Mouse (Mus musculus): ENCODE data around the gene Rps6ka5.

Rps6ka5 gene

DNA sequence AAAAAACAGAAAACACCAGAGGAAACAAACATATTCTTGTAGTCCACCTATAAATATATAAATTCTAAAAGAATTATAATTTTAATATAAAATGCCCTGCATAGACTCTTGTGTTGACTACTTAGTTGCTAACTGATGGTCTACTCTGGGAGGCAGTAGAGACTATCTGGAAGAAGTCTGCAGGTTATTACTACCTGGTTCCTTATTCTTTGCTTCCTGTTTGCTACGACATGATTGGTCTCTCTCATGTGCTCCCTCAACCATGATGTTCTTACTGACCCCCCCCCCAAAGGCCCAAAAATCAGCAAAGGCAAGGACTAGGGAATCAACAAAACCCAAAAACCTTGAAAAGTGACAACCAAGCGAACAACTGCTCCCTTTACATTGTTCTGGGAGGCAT, 66.7 kb downstream of the Rps6ka5 start:
- DNase-seq (ENCODE audit: low spot score in 2 of 2): no peak

DNA sequence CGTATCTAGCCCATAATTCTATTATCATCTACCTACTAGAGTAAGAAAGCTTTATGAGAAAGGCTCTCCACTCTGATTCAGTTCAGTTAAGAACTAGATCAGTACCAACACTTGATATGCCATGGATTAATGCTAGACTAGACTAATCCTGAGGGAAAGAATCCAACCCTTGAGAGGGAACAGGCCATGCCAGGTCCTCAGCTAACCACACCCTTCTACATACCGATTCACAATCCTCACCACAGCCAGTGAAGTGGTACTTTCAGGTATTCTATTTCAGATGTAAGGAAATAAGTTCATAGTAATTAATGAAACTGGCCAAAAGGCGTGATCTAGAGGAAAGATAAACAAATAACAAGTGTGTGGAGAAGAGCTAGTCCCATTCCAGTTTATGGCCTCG, 70.8 kb downstream of the Rps6ka5 start:
- no peak for DNase-seq (ENCODE audit: low spot score in 2 of 2)

DNA sequence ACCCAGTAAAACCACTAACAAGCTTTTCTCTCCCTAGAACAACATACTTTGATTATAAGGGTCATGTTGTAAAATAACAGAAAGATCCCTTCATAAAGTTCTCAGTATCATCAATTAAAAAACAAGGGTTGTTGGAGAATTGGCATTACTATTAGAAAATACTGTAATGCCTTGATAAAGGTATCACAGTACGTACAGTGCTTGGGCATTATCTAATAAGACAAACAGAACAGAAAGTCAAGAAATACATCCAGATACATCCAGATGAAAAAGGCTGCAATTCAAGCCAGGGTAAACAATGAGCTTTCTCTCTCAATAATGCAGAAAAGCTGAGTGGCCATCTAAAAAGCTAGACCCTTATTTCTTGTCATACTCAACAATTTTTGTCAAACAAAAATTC, 84.8 kb downstream of the Rps6ka5 start:
- no peak for DNase-seq (ENCODE audit: low spot score in 2 of 2)

DNA sequence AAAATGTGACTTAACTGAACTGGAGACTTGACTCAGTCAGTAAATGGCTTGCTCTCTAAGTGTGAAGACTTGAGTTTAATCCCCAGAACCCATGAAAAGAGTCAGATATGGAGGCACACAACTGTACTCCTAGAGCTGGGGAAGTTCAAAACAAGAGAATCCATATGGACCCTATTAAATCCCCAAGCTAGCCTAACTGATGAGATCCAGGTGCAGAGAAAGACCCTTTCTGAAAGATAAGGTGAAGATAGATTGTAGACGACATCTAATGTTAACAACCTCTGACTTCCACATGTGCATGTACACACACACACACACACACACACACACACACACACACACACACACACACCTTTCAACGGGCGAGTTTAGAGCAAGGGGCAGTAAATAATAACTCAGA, 86.1 kb downstream of the Rps6ka5 start:
- no peak for DNase-seq (ENCODE audit: low spot score in 2 of 2)

DNA sequence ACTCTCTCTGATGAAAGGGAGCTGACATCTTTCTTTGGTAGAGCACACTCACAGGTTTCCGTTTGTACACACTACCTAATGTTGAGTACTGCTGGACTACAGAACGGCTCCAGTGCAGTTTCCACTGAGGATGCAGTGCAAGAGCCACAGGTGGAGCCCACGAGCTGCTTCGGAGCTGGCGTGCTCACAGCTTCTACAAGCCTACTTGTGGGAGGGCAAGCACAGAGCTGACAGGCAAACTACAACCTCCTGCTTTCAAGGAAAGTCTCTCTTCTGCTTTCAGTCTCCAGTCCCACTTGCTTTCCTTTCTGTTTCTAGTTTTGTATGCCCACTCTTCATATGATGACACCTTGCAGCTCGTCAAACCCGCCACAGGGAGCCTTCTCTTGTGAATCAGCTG, 87.1 kb downstream of the Rps6ka5 start:
- peak; percentile 37 to 57 for DNase-seq (ENCODE audit: low spot score in 2 of 2)

DNA sequence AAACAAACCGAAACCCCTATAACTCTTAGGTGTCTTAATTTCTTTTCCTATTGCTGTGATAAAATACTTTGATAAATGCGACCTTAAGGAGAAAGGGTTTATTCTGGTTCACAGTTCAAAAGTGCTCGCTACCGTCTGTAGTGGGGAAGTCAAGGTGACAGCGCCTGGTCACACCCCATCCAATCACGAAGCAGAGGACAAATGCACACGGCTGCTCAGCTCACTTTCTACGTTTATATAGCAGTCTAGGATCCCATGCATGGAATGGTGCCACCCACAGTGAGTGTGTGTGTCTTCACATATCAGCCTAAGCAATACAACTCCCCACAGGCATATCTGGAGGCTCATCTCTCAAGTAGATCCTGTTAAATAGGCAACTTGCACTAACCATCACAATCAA, 88.9 kb downstream of the Rps6ka5 start:
- DNase-seq (ENCODE audit: low spot score in 2 of 2): no peak

DNA sequence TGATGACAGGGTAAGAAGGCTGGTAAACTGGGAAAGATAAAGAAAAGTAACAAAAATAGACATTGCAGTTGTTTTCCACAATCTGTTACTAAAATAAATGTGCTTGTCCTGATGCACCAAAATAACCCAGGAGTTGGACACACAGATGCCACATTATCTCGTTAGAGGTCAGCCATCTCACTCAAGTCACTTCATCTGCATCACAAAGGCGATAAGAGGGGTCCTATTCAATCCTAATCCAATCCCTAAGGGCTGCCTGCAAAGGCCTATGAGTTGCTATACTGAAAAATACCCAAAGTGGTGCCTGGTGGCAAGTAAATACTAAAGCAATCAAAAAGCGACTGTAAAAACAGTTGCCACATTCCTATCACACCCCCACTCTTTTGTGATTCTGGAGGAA, 90.0 kb downstream of the Rps6ka5 start:
- DNase-seq (ENCODE audit: low spot score in 2 of 2): no peak

DNA sequence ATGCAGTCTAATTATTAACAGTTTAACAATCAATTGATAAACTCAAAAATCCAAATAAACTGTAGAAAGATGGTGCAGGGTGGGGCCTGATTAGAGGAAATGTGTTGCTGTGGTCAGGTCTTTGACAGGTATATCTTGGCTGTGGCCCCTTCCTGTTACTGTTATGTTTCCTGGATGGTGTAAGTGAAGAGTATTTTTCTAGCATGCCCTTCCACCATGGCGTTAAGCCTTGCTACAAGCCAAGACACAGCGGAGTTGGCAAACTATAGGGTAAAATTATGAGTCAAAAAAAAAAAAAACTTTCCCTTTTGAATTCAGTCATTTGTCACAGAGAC, 90.5 kb downstream of the Rps6ka5 start:
- no peak for DNase-seq (ENCODE audit: low spot score in 2 of 2)

DNA sequence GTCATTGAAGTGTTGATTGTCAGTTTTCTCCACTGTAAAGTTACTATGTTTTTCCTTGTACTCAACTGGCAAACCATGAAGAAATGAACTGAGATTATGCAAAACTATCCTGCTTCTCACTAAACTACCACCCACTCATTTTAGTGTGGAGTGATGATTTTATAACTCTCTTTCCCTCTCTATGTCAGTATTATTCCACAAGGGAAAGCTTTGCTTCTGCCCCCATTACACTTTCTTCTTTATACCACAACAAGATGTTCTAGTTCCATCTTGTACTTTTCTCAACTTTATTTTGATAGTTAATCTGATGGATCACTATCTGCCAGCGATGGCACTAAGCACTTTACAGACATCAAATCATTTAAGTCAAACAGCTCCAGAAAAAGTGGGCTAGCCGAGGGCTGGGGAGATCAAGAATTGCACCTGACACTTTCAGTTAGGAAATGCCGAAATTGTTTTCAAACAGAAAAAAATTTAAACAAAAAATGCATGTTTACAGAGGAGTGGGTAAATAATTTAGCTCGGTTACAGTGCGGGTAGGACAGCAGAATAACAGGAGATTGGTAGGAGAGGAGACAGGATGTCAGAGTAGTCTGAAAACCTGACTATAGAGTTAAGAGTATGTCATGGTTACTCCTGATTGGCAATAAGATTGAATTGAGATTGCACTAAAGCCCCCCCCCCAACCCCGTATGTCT, 91.0 kb downstream of the Rps6ka5 start:
- no peak for DNase-seq (ENCODE audit: low spot score in 2 of 2)

DNA sequence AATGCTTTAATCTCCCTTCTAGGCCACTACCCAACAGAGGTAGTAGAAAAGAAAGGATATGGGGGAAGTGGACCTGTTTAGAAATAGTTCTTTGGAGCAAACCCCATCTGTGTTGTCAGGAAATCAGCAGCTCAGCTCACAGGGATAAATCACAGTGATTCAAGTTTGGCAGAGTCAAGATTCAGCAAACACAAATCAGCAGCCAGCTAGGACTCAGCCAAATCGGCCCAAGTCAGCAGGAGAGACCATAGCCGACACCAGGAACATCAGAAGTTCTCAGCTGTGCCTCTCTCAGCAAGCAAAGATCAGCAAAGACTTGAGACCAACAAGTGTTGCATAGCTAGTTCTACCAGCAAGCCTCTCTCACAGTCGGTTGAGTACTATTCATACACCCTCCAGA, 93.6 kb downstream of the Rps6ka5 start:
- no peak for DNase-seq (ENCODE audit: low spot score in 2 of 2)

DNA sequence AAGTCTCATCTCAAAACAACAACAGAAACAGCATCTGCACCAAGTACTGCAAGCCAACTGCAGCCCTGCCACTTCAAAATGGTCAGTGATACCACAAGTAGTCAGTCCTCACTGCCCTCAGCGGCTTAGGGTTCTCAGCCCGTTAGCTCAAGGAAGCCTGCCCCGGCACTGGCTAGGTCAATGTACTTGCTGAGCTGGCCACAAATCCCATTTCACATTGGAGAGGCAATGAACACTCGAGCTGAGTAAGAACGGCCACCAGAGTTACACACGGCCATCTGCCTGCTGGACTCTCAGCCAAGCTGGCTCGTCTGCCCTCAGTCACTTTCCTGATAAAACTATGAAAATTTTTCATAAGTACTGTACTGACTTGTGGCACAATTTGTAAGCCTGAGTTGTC, 95.5 kb downstream of the Rps6ka5 start:
- no peak for DNase-seq (ENCODE audit: low spot score in 2 of 2)

DNA sequence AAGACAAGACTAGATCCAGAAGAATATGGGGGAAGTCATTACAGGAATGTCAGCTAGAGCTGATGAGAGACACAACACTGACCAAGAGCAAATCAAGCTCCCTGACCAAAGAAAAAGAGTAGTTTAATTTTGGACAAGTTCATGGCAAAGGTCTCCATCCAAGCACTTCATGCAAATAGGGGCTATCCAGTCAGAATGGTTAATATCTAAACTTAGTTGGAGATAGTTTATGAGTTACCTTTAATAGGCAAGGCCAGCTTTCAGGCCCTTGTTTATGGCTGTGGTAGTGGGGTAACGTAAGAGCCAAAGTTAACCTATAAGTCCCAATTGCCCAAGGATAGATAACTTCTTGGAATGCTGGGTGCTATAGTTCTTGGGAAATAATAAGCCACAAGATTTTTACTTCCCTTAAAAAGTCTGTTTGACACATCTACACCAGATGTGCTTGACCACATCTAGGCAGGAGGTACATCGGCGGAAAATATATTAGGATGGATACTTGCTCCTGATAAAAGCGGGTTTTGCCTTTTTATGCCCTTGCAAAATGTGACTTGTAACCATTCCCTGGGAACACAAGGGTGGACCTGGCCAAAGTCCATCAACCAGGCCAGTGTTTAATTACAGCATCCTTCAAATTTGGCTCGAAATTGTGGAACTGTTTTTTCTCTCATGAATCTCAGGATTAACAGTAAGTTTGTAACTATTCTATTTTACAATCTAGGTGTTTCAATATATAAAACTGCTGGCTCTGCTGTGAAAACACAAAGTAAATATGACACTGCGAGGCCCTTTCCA, 97.5 kb downstream of the Rps6ka5 start:
- DNase-seq (ENCODE audit: low spot score in 2 of 2): no peak

DNA sequence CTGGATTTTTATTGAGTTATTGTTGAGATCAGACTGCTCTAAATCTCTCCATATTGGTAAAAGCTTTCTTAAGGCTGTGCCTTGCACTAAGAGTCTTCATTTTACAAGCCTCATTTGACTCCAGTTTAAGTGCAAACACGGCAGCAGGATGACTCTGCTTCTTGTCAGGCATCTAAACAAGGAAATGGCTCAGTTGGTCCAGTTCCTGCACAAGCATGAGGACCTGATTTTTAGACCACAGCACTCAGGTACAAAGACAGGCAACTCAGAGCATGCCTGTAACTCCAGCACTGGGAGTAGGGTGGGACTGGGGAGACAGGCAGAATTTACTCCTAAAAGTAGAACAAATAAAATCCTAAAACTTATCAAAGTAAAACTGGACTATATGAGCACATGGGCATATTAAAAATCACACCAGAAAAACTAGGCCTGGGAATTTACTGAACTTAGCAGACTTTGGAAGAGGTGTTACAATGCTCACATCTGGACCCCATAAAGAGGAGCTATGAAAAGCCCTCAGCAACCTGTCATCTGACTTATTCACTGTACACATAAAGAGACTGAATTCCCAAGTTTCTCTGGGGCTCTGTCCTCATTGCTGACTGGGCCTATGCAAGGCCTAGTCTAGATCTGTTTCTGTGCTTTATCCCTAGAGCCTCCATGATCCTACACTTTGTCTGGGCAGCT, 99.6 kb downstream of the Rps6ka5 start:
- DNase-seq (ENCODE audit: low spot score in 2 of 2): no peak

DNA sequence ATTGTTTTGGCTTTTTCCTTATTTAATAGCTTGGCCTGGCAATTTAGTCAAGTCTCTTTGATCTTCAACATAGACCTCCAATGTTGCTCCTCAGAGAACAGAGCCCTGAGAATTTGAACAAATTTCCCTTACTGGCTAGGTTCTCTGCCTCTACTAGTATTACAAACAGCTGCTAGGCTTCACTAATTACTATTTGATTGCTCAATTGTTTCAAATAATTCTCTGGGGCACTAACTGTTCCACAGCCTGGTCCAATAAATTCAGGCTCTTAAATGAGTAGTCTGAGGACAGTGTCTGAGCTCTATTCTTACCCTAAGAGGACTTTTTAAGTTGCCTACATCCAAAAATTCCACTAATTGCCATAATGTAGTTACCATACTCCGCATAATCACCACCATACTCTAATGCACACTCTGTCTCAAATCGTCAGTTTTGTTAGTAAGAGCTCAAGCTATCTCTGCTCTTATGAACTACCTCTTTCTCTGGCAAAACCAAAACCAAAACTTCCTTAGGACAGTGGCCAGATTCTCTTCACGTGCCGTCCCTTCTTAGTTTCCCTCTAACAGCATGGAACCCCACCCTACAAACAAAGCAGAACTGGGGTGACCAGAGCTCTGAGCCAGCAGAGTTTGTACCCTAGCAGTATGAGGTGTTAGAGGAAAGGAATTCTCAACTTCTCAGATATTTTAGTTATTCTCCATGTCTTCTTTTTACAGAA, 100.4 kb downstream of the Rps6ka5 start:
- DNase-seq (ENCODE audit: low spot score in 2 of 2): no peak

DNA sequence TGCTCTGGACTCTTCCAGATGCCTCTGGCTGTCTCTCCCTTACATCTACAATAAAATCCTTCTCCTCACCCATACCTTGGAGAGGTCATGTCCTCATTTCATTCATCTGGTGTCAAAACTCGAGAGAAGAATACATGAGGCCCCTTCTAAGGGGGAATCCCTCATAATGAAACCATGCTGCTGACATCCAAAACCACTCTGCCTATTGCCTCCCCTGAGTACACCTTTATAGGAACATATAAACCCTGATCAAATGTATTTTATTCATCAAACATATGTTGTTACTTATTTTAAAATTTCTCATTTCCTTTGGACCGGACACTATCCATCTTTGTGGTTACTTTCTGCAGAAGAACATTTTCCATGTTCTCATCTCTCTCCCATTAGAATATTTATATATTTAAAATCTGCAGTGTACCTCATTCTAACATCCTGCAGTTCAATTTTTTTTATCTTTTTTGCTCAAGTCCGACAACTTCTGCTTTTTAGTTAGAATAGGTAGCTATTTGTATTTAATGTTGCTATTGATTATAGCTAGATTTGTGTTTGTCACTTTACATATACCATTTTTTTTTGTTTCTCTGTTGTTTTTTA, 101.8 kb downstream of the Rps6ka5 start:
- DNase-seq (ENCODE audit: low spot score in 2 of 2): no peak

DNA sequence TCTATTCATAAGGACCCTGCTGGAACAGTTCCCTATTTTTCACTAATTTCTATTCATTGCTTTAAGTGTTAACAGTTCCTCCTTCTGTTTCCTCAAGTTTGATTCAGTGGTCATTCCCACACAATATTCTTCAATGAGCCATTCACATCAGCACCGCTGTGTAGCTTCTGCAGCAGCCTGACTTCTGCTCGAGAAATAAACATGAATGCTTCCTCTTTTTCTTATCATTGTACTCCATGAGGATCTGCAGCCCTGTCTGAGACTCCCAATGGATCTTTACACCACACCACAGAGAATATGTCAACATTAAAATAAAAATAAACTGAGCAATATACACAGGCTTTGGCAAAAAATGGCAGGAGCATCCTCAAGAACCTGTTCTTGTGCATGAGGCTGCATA, 111.5 kb downstream of the Rps6ka5 start:
- DNase-seq (ENCODE audit: low spot score in 2 of 2): no peak

DNA sequence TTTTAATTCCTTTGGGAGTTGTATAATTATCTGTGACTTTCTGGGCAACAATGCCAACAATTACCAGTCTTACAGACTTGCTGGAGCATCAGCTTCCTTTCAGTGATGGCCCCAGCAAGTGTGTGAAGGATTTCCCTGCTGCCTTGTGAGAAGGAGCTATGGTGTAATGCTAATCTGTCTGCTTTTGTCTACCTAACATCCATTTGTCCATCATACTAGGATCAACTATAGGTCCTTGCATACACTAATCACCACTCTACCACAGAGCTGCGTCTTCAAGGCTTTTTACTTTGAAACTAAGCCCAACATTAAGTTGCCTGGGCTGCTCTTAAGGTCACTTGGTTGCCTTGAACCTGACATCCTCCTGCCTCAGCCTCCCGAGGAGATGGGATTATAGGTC, 112.9 kb downstream of the Rps6ka5 start:
- no peak for DNase-seq (ENCODE audit: low spot score in 2 of 2)

DNA sequence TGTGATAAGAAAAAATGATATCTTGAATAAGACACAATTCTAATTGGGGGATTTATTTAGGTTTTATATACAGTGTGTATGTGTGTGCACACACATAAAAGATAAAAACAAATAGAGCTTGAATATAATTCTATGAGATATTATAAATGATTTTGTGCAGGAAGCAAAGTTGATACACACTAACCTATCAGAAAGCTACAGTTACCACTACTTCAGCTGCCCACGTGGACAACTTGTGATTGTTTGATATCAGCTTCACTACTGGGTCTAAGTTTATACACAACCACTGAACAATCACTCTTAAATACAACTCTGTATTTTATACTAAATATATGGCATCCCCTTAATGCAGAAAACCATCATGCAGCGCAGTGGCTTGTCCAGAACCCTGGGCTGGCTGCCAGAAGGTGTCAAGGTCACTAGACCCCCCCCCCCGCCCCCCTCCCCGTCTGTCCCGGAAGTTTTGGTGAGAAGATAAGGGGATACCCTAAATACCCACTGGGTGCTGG, 113.5 kb downstream of the Rps6ka5 start:
- no peak for DNase-seq (ENCODE audit: low spot score in 2 of 2)

DNA sequence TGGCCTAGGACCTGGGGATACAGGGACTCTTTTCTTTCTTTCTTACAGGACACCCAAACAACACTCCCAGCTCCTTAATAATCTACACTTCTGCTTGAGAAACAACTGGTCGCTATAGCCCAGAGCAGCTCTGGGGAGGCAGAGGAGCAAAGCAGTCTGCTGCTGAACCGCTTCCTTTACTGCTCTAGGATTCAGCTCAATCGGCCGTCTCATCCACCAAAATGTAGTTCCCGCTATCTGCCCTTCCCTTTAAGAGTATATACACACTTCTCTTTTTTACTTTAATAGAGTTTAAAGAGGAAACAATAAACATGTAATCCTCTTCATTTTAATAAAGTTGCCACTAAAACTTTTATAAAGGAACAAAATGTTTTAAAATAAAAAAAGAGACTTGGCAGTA, 117.0 kb downstream of the Rps6ka5 start:
- no peak for DNase-seq (ENCODE audit: low spot score in 2 of 2)

DNA sequence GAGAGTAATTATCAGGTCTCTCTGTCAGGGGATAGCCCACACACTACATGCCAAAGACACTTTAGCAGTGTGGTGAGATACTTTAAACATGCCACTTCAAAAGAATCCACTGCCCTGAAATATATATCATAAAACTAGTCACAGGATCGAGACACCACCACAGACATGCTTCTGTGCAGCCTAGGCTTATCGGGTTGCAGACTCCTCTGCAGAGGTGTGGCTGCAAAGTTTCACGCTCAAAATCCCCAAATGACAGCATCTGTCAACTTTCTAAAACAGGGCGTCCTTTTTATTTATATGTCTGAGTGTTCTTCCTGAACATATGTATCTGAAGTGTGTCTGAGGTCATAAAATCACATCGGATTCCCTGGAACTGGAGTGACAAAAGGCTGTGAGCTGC, 117.7 kb downstream of the Rps6ka5 start:
- DNase-seq (ENCODE audit: low spot score in 2 of 2): no peak

DNA sequence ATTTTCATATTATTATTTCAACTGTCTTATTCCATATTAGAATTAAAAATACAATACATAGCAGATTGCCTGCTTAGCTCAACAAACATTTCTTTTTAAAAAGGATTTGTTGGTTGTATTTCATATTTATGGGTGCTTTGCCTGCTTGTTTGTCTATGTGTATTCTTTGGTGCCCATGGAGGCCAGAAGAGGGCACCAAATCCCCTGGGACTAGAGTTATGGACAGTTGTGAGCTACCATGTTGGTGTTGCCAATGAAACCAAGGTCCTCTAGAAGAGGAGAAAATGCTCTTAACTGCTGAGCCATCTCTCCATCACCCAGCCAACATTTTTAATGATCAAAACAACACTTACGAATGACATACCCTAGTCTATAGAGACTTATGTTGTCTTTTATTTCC, 120.0 kb downstream of the Rps6ka5 start:
- no peak for DNase-seq (ENCODE audit: low spot score in 2 of 2)

DNA sequence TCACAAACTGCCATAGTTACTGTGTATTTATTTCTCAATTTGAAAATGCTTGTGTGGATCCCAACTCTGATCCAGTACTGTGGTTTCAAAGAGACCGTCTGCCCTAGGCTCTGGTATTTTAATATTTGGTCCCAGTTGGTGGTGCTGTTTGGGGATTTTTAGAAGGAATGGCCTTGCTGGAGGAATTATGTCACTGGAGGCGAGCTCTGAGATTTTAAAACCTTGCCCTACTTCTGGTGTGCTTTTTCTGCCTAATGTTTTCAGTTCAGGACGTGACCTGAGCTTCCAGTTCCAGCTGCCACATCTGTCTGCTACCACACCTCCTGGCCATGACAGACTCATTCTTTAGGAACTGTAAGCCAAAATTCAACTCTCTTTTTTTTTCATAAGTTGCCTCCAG, 121.2 kb downstream of the Rps6ka5 start:
- no peak for DNase-seq (ENCODE audit: low spot score in 2 of 2)

Measured in right cerebral cortex, postnatal 36 days (tissue).